Mouse (Mus musculus): ENCODE measurements around the gene Foxs1. TPM values are rescaled to one million over a fixed set of nuclear protein-coding genes. Genes with fewer than 3 reads are reported as not detected.

Foxs1 gene
- polyA plus RNA-seq, 1 experiment from 2014 or later = 2.9 TPM

- no peak for ATAC-seq (ENCODE audit: low read depth)
- H3K9ac ChIP-seq (replicated peaks; ENCODE audit: low read depth, low read length) = no peak overlapping the region
- no peaks in the 10 kb centered on the region for H3K4me1 ChIP-seq (ENCODE audit: control insufficient read depth, insufficient read depth, low read length)
- H3K36me3 ChIP-seq (ENCODE audit: control insufficient read depth, insufficient read depth, low read length) = no peaks in the 10 kb centered on the region
- H3K4me2 ChIP-seq (ENCODE audit: low read depth, low read length) = no peak overlapping the region
- no peaks in the 10 kb centered on the region for H3K9me3 ChIP-seq (ENCODE audit: control insufficient read depth, low read length)
- WGBS = 86% methylated on average over 6 of the region's 6 CpGs
- H3K27ac ChIP-seq (ENCODE audit: low read depth, low read length) = no peak overlapping the region
- H3K4me3 ChIP-seq (ENCODE audit: low read depth, low read length) = no peak overlapping the region
- no peaks in the 10 kb centered on the region for H3K27me3 ChIP-seq (ENCODE audit: control insufficient read depth, insufficient read depth, low read length)
Observed at GRCm38 (mm10) chr2:152899011-152899410, 34.0 kb downstream of the Foxs1 start.

GRCm38 (mm10) chr2:152896926-152897325, 36.1 kb downstream of the Foxs1 start:
- Histone ChIP-seq H3K36me3 (ENCODE audit: control insufficient read depth, insufficient read depth, low read length) (no peaks in the 10 kb centered on the region), H3K27me3 (ENCODE audit: control insufficient read depth, insufficient read depth, low read length) (no peaks in the 10 kb centered on the region), H3K9me3 (ENCODE audit: control insufficient read depth, low read length) (no peaks in the 10 kb centered on the region), H3K4me2 (ENCODE audit: low read depth, low read length) (no peak overlapping the region), H3K4me3 (ENCODE audit: low read depth, low read length) (no peak overlapping the region), H3K9ac (replicated peaks; ENCODE audit: low read depth, low read length) (no peak overlapping the region), H3K4me1 (ENCODE audit: control insufficient read depth, insufficient read depth, low read length) (no peaks in the 10 kb centered on the region), H3K27ac (ENCODE audit: low read depth, low read length) (no peak overlapping the region)
- no peak for ATAC-seq (ENCODE audit: low read depth)
- 84% methylated on average over 3 of the region's 3 CpGs for WGBS

- Histone ChIP-seq H3K9me3 (ENCODE audit: control insufficient read depth, low read length) (no peaks in the 10 kb centered on the region), H3K27ac (ENCODE audit: low read depth, low read length) (no peak overlapping the region), H3K27me3 (ENCODE audit: control insufficient read depth, insufficient read depth, low read length) (no peaks in the 10 kb centered on the region), H3K4me1 (ENCODE audit: control insufficient read depth, insufficient read depth, low read length) (no peaks in the 10 kb centered on the region), H3K36me3 (ENCODE audit: control insufficient read depth, insufficient read depth, low read length) (no peaks in the 10 kb centered on the region), H3K9ac (replicated peaks; ENCODE audit: low read depth, low read length) (no peak overlapping the region), H3K4me3 (ENCODE audit: low read depth, low read length) (no peak overlapping the region), H3K4me2 (ENCODE audit: low read depth, low read length) (no peak overlapping the region)
- 94% methylated on average over 9 of the region's 9 CpGs for WGBS
- ATAC-seq (ENCODE audit: low read depth) = no peak
Observed at GRCm38 (mm10) chr2:152895834-152896233, 37.2 kb downstream of the Foxs1 start.

- H3K27me3 ChIP-seq (ENCODE audit: control insufficient read depth, insufficient read depth, low read length) = no peaks in the 10 kb centered on the region
- no peaks in the 10 kb centered on the region for H3K9me3 ChIP-seq (ENCODE audit: control insufficient read depth, low read length)
- H3K27ac ChIP-seq (ENCODE audit: low read depth, low read length) = no peak overlapping the region
- no peak overlapping the region for H3K9ac ChIP-seq (replicated peaks; ENCODE audit: low read depth, low read length)
- WGBS = 87% methylated on average over 5 of the region's 5 CpGs
- no peak overlapping the region for H3K4me2 ChIP-seq (ENCODE audit: low read depth, low read length)
- no peaks in the 10 kb centered on the region for H3K4me1 ChIP-seq (ENCODE audit: control insufficient read depth, insufficient read depth, low read length)
- no peak overlapping the region for H3K4me3 ChIP-seq (ENCODE audit: low read depth, low read length)
- H3K36me3 ChIP-seq (ENCODE audit: control insufficient read depth, insufficient read depth, low read length) = no peaks in the 10 kb centered on the region
- no peak for ATAC-seq (ENCODE audit: low read depth)
Observed at GRCm38 (mm10) chr2:152888774-152889173, 44.2 kb downstream of the Foxs1 start.

GRCm38 (mm10) chr2:152887230-152887629, 45.8 kb downstream of the Foxs1 start:
- H3K4me2 ChIP-seq (ENCODE audit: low read depth, low read length) = no peak overlapping the region
- no peaks in the 10 kb centered on the region for H3K36me3 ChIP-seq (ENCODE audit: control insufficient read depth, insufficient read depth, low read length)
- H3K9me3 ChIP-seq (ENCODE audit: control insufficient read depth, low read length) = no peaks in the 10 kb centered on the region
- ATAC-seq (ENCODE audit: low read depth) = no peak
- no peaks in the 10 kb centered on the region for H3K27me3 ChIP-seq (ENCODE audit: control insufficient read depth, insufficient read depth, low read length)
- no peak overlapping the region for H3K9ac ChIP-seq (replicated peaks; ENCODE audit: low read depth, low read length)
- H3K4me1 ChIP-seq (ENCODE audit: control insufficient read depth, insufficient read depth, low read length) = no peaks in the 10 kb centered on the region
- WGBS = 89% methylated on average over 3 of the region's 3 CpGs
- no peak overlapping the region for H3K27ac ChIP-seq (ENCODE audit: low read depth, low read length)
- no peak overlapping the region for H3K4me3 ChIP-seq (ENCODE audit: low read depth, low read length)

DNA sequence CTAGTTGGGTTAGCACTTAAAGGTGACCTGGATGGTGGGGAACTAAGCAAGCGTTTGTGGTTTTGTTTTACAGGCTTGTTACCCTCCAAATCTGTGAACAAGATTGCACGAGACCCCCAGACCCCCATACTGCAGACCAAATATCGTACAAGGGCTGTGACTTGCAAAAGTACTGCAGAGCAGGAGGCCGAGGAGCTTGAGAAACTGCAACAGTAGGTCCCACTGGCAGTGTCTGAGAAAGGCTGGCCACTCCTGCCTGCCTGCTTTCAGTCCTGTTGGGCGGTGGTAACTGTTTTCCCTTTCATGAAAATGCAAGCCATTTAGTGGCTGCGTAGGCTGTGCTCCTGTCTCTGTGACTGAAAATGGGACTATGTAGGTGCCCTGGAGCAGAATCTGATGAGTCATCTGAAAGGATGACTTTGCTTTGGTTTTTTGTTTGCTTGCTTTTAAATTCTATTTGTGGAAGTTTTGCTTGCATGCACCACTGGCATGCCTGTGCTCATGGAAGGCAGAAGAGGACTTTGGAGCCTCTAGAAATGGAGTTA, 48.8 kb downstream of the Foxs1 start:
- Histone ChIP-seq H3K9ac (replicated peaks; ENCODE audit: low read depth, low read length) (no peak overlapping the region), H3K4me3 (ENCODE audit: low read depth, low read length) (no peak overlapping the region), H3K9me3 (ENCODE audit: control insufficient read depth, low read length) (no peaks in the 10 kb centered on the region), H3K4me1 (ENCODE audit: control insufficient read depth, insufficient read depth, low read length) (no peaks in the 10 kb centered on the region), H3K4me2 (ENCODE audit: low read depth, low read length) (no peak overlapping the region), H3K36me3 (ENCODE audit: control insufficient read depth, insufficient read depth, low read length) (no peaks in the 10 kb centered on the region), H3K27ac (ENCODE audit: low read depth, low read length) (no peak overlapping the region), H3K27me3 (ENCODE audit: control insufficient read depth, insufficient read depth, low read length) (no peaks in the 10 kb centered on the region)
- WGBS = 94% methylated on average over 6 of the region's 6 CpGs
- no peak for ATAC-seq (ENCODE audit: low read depth)

Other genes starting within 250 kb of the Foxs1 start
- gene Mcts2, start 246.2 kb downstream of the Foxs1 start, polyA plus RNA-seq (2014; fragmentation: Nextera tagmentation; extraction: Ambion mirVana) = 40.2 and 43.8 TPM in 2 replicates
- 49.9 and 50.4 TPM in 2 replicates for gene Id1, start 197.0 kb downstream of the Foxs1 start, polyA plus RNA-seq (2014; fragmentation: Nextera tagmentation; extraction: Ambion mirVana)
- 3.6 and 4.5 TPM in 2 replicates for gene Cox4i2, start 179.0 kb downstream of the Foxs1 start, polyA plus RNA-seq (2014; fragmentation: Nextera tagmentation; extraction: Ambion mirVana)
- gene Bcl2l1, start 101.5 kb downstream of the Foxs1 start, polyA plus RNA-seq (2014; fragmentation: Nextera tagmentation; extraction: Ambion mirVana) = 142 and 159 TPM in 2 replicates
- gene Tpx2, start 85.2 kb downstream of the Foxs1 start, polyA plus RNA-seq (2014; fragmentation: Nextera tagmentation; extraction: Ambion mirVana) = 7.5 and 12.6 TPM in 2 replicates
- not detected in 2 replicates for gene Mylk2, start 21.9 kb downstream of the Foxs1 start, polyA plus RNA-seq (2014; fragmentation: Nextera tagmentation; extraction: Ambion mirVana)
- gene Dusp15, start 18.5 kb upstream of the Foxs1 start, polyA plus RNA-seq (2014; fragmentation: Nextera tagmentation; extraction: Ambion mirVana) = 9.2 and 12.6 TPM in 2 replicates
- 6.4 and 8.2 TPM in 2 replicates for gene Ttll9, start 29.3 kb upstream of the Foxs1 start, polyA plus RNA-seq (2014; fragmentation: Nextera tagmentation; extraction: Ambion mirVana)
- gene Pdrg1, start 82.2 kb upstream of the Foxs1 start, polyA plus RNA-seq (2014; fragmentation: Nextera tagmentation; extraction: Ambion mirVana) = 157 TPM in 2 replicates
- 0.81 and 1.5 TPM in 2 replicates for gene Xkr7, start 98.6 kb upstream of the Foxs1 start, polyA plus RNA-seq (2014; fragmentation: Nextera tagmentation; extraction: Ambion mirVana)
- 1.2 and 1.9 TPM in 2 replicates for gene Ccm2l, start 132.7 kb upstream of the Foxs1 start, polyA plus RNA-seq (2014; fragmentation: Nextera tagmentation; extraction: Ambion mirVana)
- 1.0 and 2.5 TPM in 2 replicates for gene Hck, start 175.3 kb upstream of the Foxs1 start, polyA plus RNA-seq (2014; fragmentation: Nextera tagmentation; extraction: Ambion mirVana)
- 82.2 and 88.1 TPM in 2 replicates for gene Tm9sf4, start 228.1 kb upstream of the Foxs1 start, polyA plus RNA-seq (2014; fragmentation: Nextera tagmentation; extraction: Ambion mirVana)